Mouse (Mus musculus) stomach, postnatal 0 days (tissue): Measurements from ENCODE around the gene Nod2.

Experiments used
- CTCF ChIP-seq: IDR thresholded peaks from 2 replicates; pipeline ENCODE4 v1.5.1; 2016; ENCODE audit warnings: antibody characterized with exemption, low read depth, mild to moderate bottlenecking, moderate library complexity
- EP300 ChIP-seq: optimal IDR thresholded peaks from 2 replicates; pipeline ENCODE3; 2016; ENCODE audit warnings: antibody characterized with exemption

DNA sequence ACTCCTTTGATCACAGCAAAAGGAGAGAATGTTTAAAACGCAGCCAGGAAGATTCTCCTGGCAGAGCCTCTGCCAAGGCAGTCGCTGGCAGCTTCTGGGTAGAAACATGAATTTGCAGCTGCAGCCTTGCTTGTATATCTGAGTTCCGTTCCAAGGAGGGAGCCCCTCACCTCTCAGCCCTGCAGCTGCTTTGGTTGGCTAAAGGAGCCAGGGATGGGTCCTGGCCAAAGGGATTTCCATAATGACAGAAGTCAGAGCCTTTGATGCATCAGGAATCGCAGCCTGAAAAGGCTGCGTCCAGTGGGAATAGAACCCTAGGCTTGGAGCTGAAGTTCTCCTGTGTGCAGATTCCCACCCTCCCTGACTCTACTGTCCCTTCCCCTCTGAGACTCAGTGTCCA, 32.1 kb upstream of the Nod2 start:
- no peak for TF ChIP-seq CTCF
- TF ChIP-seq EP300, result no peak
